Mouse (Mus musculus): ENCODE measurements around the gene Sypl. TPM values are rescaled to one million over a fixed set of nuclear protein-coding genes. Genes with fewer than 3 reads are reported as not detected.

The Sypl gene
- polyA plus RNA-seq, 1 experiment from 2014 or later: 33.3 TPM

DNA sequence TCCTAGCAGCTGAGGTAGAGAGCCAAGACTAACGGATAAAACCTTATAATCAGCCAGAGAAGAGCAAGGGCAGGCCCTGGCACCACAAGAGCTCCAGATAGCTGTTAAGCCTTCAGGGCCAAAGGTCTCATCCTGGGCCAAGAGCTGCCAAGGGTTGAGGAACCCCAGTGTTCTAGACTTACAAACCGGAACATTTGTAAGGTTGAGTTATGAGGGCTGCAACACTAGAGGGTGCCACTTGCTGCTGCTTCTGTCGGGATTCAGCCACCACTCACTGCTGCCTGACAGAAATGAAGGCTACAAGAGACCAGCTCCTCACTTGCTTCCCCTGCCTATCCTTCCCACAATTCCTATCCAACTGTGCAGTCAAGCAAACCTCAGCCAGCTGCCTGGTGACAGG is 1.3 kb upstream of the Sypl start:
- 41% methylated on average over 3 of the region's 3 CpGs for WGBS
- Histone ChIP-seq H3K27ac (no peak overlapping the region), H3K9ac (no peak overlapping the region), H3K4me2 (no peak overlapping the region), H3K36me3 (replicated peaks) (no peaks in the 10 kb centered on the region), H3K27me3 (replicated peaks) (no peaks in the 10 kb centered on the region), H3K9me3 (no peaks in the 10 kb centered on the region), H3K4me1 (peaks cover 28% of the 10 kb centered on the region), H3K4me3 (no peak overlapping the region)
- no peak for ATAC-seq (replicated peaks)

DNA sequence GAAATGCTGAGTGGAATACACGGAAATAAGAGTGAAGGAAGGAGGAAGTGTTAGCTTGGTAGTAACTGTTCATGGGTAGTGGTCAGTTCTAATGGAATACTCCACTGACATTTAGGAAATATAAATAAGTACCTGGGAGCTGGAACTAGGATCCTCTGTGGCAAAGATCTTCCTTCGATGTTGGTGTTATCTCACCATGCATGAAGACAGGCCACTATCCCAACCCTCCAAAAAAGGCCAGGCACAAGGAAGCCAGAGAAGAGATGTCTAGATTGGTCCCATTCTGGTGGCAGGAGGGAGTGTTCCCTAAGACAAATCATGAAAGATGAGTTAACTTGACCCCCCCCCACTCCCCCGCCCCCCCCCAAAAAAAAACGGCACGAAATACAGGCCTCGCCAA is 625 bp upstream of the Sypl start:
- Histone ChIP-seq H3K9ac (peak overlapping the region; percentile 88), H3K4me2 (peak overlapping the region; percentile 64), H3K36me3 (replicated peaks) (no peaks in the 10 kb centered on the region), H3K9me3 (no peaks in the 10 kb centered on the region), H3K4me3 (peak overlapping the region; percentile 93), H3K4me1 (peaks cover 28% of the 10 kb centered on the region), H3K27ac (peak overlapping the region; percentile 98), H3K27me3 (replicated peaks) (no peaks in the 10 kb centered on the region)
- peak; percentile 5; the same call in 1 of the 2 replicates for ATAC-seq (replicated peaks)
- WGBS: 19% methylated on average over 6 of the region's 6 CpGs

DNA sequence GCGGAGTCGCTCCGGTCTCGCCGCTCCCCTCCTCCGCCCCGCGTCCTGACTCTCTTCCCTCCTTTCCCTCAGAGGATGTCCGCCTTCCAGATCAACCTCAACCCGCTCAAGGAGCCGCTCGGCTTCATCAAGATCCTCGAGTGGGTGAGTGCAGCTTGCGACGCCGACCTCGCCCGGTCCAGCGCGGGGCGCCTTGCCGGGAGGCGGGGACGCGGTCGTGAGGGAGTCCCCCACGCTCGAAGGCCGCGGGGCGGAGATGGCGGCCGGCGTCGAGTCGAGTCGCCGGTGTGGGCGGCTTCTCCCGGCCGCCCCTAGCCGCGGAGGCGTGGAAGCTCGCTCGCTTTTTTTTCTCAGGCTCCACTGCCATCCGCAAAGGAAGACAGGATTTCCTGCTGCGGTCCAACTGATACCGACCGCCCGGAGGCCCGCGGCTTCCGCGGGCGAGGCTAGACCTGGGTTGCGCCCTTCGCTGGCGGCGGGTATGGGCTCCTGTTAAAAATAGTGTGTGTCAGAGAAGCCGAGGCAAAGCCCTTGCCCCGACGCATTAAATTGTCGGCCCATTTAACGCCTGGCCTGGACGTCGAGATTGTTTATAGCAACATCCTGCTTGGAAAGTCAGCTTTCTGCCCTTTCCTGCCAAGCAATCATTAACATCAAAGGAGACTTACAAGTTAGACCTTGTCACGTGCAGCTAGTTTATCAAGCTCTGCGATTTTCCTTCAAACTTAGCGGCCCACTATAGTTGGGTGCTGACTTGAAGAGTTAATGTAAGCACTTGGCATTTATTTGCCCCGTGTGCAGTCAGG is 728 bp downstream of the Sypl start:
- peak overlapping the region; percentile 64 for H3K4me2 ChIP-seq
- H3K4me3 ChIP-seq: peak overlapping the region; percentile 93
- H3K27ac ChIP-seq: peak overlapping the region; percentile 98
- H3K27me3 ChIP-seq (replicated peaks): no peaks in the 10 kb centered on the region
- ATAC-seq (replicated peaks): no peak; the same call in 1 of the 2 replicates
- peaks cover 28% of the 10 kb centered on the region for H3K4me1 ChIP-seq
- no peaks in the 10 kb centered on the region for H3K9me3 ChIP-seq
- peak overlapping the region; percentile 88 for H3K9ac ChIP-seq
- H3K36me3 ChIP-seq (replicated peaks): no peaks in the 10 kb centered on the region
- WGBS: 1% methylated on average over 71 of the region's 71 CpGs

DNA sequence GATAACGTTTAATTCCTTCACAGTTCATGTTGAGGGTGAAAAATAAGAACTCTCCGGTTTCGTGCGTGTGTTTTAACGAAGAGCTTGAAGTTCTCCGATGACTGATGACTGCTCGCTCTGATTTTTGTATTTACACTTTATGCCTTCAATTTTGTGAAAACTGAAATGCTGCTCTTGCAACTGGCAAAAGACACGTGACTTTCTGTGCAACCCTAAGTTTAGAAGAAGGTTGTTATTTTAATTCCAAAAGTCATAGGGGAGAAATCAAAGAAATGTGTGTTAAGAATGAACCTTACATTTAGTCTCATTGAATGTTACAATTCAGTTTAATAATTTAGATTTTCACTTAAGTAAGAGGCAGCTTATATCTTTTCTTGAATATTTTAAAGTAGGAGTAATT is 1.3 kb downstream of the Sypl start:
- no peaks in the 10 kb centered on the region for H3K9me3 ChIP-seq
- H3K4me3 ChIP-seq: peak overlapping the region; percentile 93
- peak overlapping the region; percentile 64 for H3K4me2 ChIP-seq
- peak overlapping the region; percentile 98; the same call in 1 of the 2 replicates for H3K27ac ChIP-seq
- H3K27me3 ChIP-seq (replicated peaks): no peaks in the 10 kb centered on the region
- H3K4me1 ChIP-seq: peaks cover 28% of the 10 kb centered on the region
- H3K9ac ChIP-seq: peak overlapping the region; percentile 88; the same call in 1 of the 2 replicates
- WGBS: 6% methylated on average over 8 of the region's 8 CpGs
- H3K36me3 ChIP-seq (replicated peaks): no peaks in the 10 kb centered on the region
- no peak for ATAC-seq (replicated peaks)

DNA sequence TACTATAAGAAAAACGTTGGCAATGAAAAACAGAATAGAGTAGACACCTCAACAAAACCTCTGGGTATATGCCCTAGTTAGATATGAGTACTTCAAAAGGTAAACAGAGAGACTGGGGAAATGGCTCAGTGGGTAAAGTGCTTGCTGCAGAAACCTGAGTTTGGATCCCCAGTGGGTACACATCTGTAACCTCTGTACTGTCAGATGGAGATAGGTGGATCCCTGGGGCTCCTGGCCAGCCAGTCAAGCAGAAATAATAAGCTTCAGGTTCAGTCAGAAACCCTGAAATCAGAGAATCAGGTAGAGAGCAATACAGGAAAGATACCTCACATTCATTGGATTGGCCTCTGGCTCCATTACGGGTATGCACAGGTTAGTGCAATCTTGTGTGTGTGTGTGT is 3.5 kb downstream of the Sypl start:
- Histone ChIP-seq H3K4me1 (peaks cover 28% of the 10 kb centered on the region), H3K27ac (no peak overlapping the region), H3K4me2 (no peak overlapping the region), H3K9me3 (no peaks in the 10 kb centered on the region), H3K9ac (no peak overlapping the region), H3K36me3 (replicated peaks) (no peaks in the 10 kb centered on the region), H3K27me3 (replicated peaks) (no peaks in the 10 kb centered on the region), H3K4me3 (no peak overlapping the region)
- no peak for ATAC-seq (replicated peaks)
- 81% methylated on average over 2 of the region's 2 CpGs for WGBS

DNA sequence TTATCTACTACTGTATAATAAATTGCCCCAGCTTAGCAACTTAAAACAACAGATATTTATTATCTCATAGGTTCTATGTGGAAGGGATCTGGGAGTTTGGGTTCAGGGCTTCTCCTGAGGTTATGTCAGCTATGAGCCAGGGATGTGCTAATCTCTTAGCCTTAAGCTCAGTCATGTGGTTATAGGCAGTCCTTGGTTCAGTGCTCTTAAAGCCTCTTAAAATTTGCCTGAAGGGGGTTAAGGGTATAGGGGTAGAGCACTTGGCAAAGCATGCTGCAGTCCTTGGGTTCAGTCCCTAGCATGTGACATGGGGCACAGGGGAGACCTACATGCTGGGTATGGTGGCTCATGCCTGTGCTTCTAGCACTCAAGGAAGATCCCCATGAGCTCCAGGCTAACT is 8.4 kb downstream of the Sypl start:
- Histone ChIP-seq H3K27me3 (replicated peaks) (no peaks in the 10 kb centered on the region), H3K4me1 (peaks cover 3% of the 10 kb centered on the region; the same call in 1 of the 2 replicates), H3K9me3 (no peaks in the 10 kb centered on the region), H3K36me3 (replicated peaks) (no peaks in the 10 kb centered on the region), H3K27ac (no peak overlapping the region), H3K4me3 (no peak overlapping the region), H3K9ac (no peak overlapping the region), H3K4me2 (no peak overlapping the region)
- ATAC-seq (replicated peaks): no peak

DNA sequence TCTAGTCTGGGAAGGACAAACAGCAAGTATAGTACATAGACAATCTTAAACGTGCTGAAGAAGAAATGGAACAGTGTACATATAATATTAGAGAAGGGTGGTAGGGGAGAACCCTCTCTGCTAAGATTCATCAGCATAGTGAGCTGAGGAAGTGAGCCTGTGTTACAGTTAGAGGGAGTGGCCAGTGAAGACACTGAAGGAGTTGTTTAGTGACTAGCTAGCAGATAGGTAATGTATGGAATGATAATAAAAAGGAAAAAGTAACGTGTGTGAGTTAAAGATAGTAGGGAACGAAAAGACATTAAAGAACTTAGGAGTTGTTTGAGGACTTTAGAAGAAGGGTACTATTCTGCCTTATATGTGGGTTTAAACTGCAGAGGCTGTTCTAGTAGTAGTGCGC is 10.2 kb downstream of the Sypl start:
- H3K9me3 ChIP-seq: no peaks in the 10 kb centered on the region
- ATAC-seq (replicated peaks): no peak

DNA sequence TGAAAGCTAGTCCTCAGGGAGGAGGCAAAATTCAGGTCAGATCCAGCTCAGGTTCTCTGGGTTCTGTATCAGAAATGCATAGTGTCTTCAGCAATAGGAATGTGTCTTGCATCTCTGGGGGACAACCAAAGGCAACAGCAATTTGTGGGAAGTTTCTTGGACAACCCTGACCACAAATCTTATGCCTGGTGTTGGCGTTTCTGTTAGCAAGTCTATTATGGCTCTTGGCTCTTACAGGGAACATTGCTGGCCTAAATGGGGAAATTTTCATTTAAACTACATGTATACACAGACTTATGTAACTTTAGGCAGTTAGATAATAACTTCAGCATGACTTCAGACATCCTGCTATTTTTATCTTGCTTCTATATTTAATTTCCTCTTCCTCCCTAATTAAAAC is 18.6 kb downstream of the Sypl start:
- Histone ChIP-seq H3K9me3 (no peaks in the 10 kb centered on the region), H3K36me3 (replicated peaks) (peaks cover 14% of the 10 kb centered on the region; the same call in 1 of the 2 replicates), H3K27me3 (replicated peaks) (no peaks in the 10 kb centered on the region), H3K9ac (no peak overlapping the region), H3K4me2 (no peak overlapping the region), H3K27ac (no peak overlapping the region), H3K4me1 (no peaks in the 10 kb centered on the region), H3K4me3 (no peak overlapping the region)
- 93% methylated on average over 1 of the region's 1 CpGs for WGBS
- no peak for ATAC-seq (replicated peaks)

More for the DNA sequence above, 10.2 kb downstream of the Sypl start:
- Histone ChIP-seq H3K9ac (no peak overlapping the region), H3K4me1 (no peaks in the 10 kb centered on the region; the same call in 1 of the 2 replicates), H3K36me3 (replicated peaks) (0 out of 2 replicates have a peak, but pooled peaks cover 3% of the 10 kb centered on the region), H3K27ac (no peak overlapping the region), H3K27me3 (replicated peaks) (no peaks in the 10 kb centered on the region), H3K4me3 (no peak overlapping the region), H3K4me2 (no peak overlapping the region)
- WGBS: 93% methylated on average over 4 of the region's 4 CpGs

DNA sequence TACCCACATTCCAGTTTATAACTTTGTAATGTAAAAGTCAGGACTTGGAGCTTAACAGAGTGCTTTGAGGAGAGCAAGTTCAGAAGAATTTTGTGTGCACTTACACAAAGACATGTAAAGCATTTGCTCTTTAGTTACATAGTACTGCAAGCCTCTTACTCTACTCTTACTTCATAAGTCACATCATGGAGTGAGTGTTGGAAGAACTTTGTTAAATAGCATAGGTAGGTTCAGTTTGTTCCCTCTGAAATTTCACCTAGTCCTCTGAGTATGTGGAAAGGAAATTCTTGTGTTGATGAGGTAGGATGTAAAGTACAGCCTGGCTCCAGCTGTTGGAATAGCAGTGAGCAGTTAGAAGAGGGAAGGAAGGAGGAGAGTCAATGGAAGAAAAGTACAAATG is 21.2 kb downstream of the Sypl start:
- no peak for ATAC-seq (replicated peaks)
- Histone ChIP-seq H3K36me3 (replicated peaks) (0 out of 2 replicates have a peak, but pooled peaks cover 6% of the 10 kb centered on the region), H3K9me3 (no peaks in the 10 kb centered on the region), H3K9ac (no peak overlapping the region), H3K4me2 (no peak overlapping the region), H3K27me3 (replicated peaks) (no peaks in the 10 kb centered on the region), H3K4me3 (no peak overlapping the region), H3K27ac (no peak overlapping the region), H3K4me1 (no peaks in the 10 kb centered on the region)

DNA sequence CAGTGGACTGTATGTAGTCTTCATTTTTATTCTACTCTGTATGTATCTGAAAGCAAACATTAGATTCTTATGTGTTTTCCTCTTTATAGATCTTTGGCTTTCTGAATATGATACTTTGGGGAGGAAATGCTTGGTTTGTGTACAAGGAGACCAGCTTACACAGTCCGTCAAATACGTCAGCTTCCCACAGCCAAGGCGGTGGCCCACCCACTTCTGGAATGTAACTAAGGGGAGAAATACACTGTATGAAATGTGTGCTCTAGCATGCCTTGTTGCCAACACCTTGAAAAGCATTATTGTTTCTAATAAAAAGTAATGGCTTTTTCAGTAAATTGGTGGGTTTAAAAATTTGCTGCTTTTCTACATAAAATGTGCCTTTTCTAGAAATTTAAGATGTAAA is 21.8 kb downstream of the Sypl start:
- 0 out of 2 replicates have a peak, but pooled peaks cover 4% of the 10 kb centered on the region for H3K36me3 ChIP-seq (replicated peaks)
- 91% methylated on average over 3 of the region's 3 CpGs for WGBS

DNA sequence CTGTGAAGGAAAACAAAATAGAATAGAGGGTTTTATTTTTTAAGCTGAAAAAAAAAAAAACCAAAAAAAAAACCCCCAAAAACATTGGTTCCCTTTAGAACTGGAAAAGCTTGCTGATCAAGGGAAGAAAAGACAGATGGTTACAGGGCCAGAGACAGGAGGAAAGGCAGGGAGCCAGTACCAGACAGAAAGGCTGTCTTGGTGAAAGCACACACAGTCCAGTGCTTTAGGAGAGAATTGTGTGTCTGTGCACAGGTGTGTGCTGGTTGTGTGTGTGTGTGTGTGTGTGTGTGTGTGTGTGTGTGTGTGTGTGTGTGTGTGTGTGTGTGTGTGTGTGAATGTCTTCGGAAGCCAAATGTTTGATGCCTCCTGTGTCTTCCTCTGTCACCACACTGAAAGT is 28.9 kb downstream of the Sypl start:
- H3K4me3 ChIP-seq: no peak overlapping the region
- no peak for ATAC-seq (replicated peaks)
- WGBS: 100% methylated on average over 1 of the region's 1 CpGs
- H3K4me1 ChIP-seq: no peaks in the 10 kb centered on the region
- H3K36me3 ChIP-seq (replicated peaks): no peaks in the 10 kb centered on the region
- H3K9ac ChIP-seq: no peak overlapping the region
- no peaks in the 10 kb centered on the region for H3K9me3 ChIP-seq
- no peak overlapping the region for H3K4me2 ChIP-seq
- no peak overlapping the region for H3K27ac ChIP-seq
- H3K27me3 ChIP-seq (replicated peaks): no peaks in the 10 kb centered on the region

More for the DNA sequence above, 21.8 kb downstream of the Sypl start:
- Histone ChIP-seq H3K9ac (no peak overlapping the region), H3K4me3 (no peak overlapping the region), H3K4me1 (no peaks in the 10 kb centered on the region), H3K9me3 (no peaks in the 10 kb centered on the region), H3K27me3 (replicated peaks) (no peaks in the 10 kb centered on the region), H3K4me2 (no peak overlapping the region), H3K27ac (no peak overlapping the region)
- ATAC-seq (replicated peaks): no peak

DNA sequence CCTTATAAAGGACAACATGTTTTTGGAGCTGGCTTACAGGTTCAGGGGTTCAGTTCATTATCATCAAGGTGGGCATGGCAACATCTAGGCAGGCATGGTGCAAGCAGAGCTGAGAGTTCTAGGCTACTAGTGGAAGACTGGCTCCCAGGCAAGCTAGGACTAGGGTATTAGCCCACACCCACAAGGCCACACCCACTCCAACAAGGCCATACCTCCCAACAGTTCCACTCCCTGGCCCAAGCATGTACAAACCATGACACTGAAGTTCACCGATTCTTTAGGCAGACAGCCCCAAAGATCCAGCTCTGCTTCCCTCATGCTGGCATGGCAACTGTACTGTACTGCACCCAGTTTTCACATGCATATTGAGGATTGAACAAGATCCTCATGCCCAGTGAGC is 29.4 kb downstream of the Sypl start:
- Histone ChIP-seq H3K9ac (no peak overlapping the region), H3K4me2 (no peak overlapping the region), H3K36me3 (replicated peaks) (no peaks in the 10 kb centered on the region), H3K27ac (no peak overlapping the region), H3K27me3 (replicated peaks) (no peaks in the 10 kb centered on the region), H3K4me1 (no peaks in the 10 kb centered on the region), H3K4me3 (no peak overlapping the region), H3K9me3 (no peaks in the 10 kb centered on the region)
- WGBS: 97% methylated on average over 1 of the region's 1 CpGs
- ATAC-seq (replicated peaks): no peak

DNA sequence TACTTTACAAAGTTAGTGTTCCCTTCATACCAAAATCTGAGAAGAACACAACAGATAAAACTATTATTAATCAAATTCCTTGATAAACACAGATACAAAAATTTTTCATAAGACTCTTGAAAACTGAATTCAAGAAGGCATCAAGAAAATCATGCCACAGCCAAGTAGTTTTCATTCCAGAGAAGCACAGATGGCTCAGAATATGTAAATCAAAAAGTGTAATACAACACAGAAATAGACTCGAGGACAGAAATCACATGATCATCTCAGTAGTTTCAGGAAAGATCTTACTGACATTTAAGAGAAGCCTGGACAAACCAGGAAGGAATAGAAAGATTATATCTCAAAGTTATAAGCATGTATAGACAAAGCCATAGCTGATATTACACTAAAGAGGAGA is 32.6 kb downstream of the Sypl start:
- WGBS: 76% methylated on average over 1 of the region's 1 CpGs
- Histone ChIP-seq H3K27me3 (replicated peaks) (no peaks in the 10 kb centered on the region), H3K9ac (no peak overlapping the region), H3K27ac (no peak overlapping the region), H3K4me2 (no peak overlapping the region), H3K4me3 (no peak overlapping the region), H3K36me3 (replicated peaks) (no peaks in the 10 kb centered on the region), H3K9me3 (no peaks in the 10 kb centered on the region), H3K4me1 (no peaks in the 10 kb centered on the region)
- no peak for ATAC-seq (replicated peaks)

Data from midbrain, embryonic 15.5 days (tissue).